ENCODE assay signal across 8 mouse cellular contexts in the genomic region with DNA sequence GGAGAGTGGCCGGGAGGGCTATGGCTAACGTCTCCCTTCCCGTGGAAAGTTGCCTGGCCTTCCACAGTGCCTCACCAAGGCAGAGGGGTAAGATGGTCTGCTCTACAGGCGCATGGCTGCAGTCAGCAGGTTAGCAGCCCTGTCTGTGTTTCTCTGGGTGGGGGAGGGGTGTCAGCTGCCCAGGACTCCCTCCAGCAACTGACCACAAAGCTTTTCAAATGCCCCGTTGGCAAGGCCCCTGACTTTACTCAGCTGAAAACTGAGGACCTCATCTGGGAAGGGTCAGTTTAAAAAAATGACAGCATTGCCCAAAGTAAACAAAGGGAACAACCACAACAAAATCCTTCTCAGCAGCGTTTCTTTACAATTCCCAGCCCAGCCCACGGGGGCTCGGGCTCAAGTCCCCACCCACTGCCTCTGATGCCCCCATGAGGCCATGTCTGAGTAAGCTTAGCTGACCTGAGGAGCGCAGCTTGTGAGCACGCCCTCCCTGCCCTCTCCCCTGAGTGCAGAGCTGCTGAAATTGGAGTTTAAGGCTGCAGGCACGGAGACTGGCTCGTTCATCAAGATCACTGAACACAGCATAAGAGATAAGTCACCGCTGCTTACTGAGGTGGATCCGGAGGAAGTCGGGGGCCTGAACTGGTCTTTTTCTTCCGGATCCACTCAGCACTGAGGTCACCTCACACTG. TPM values are rescaled to one million over a fixed set of nuclear protein-coding genes. Genes with fewer than 3 reads are reported as not detected.
A peak's percentile ranks its signal among the peaks of the same experiment; 100 is the strongest.
DNase-seq lines count a peak whose midpoint lies in the region; ATAC-seq and TF ChIP-seq lines count a peak whose summit lies in the region.

No protein-coding gene starts in this region.

- WGBS in thymus, adult 2 months = 34% methylated on average over 16 of the region's 16 CpGs
- 9% methylated on average over 16 of the region's 16 CpGs for WGBS in forebrain, embryonic 11.5 days
- WGBS in limb, embryonic 14.5 days = 9% methylated on average over 16 of the region's 16 CpGs
- WGBS in midbrain, embryonic 14.5 days = 7% methylated on average over 16 of the region's 16 CpGs

- no peak for TF ChIP-seq POLR2A in thymus, adult 2 months (IDR thresholded peaks at IDR 0.05; ENCODE audit: control insufficient read depth, extremely low read depth, insufficient read depth, low read length, poor library complexity)
- TF ChIP-seq POLR2A in limb, embryonic 14.5 days (IDR thresholded peaks at IDR 0.05; ENCODE audit: borderline replicate concordance, extremely low read depth, insufficient read depth, insufficient read length) = no peak

- H3K4me3 ChIP-seq in thymus, adult 2 months (ENCODE audit: control insufficient read depth, insufficient read depth, low read length) = peak overlapping the region; percentile 26; the same call in 1 of the 2 replicates
- no peak overlapping the region for H3K4me3 ChIP-seq in forebrain, embryonic 11.5 days (ENCODE audit: low read depth, low read length)
- no peak overlapping the region for H3K4me3 ChIP-seq in limb, embryonic 14.5 days (replicated peaks; ENCODE audit: low read length)
- H3K4me3 ChIP-seq in midbrain, embryonic 14.5 days (replicated peaks; ENCODE audit: low read depth, low read length) = no peak overlapping the region

- no peak overlapping the region for H3K27ac ChIP-seq in thymus, adult 2 months (ENCODE audit: control insufficient read depth, insufficient read depth, low read length)
- H3K27ac ChIP-seq in forebrain, embryonic 11.5 days (ENCODE audit: low read depth, low read length) = peak overlapping the region; percentile 37; the same call in 1 of the 2 replicates
- peak overlapping the region; percentile 91 for H3K27ac ChIP-seq in limb, embryonic 14.5 days (replicated peaks; ENCODE audit: low read depth, low read length)
- no peak overlapping the region; the same call in 1 of the 2 replicates for H3K27ac ChIP-seq in midbrain, embryonic 14.5 days (replicated peaks; ENCODE audit: low read depth, low read length)

- peak overlapping the region; percentile 39; the same call in 1 of the 2 replicates for H3K4me2 ChIP-seq in forebrain, embryonic 11.5 days (ENCODE audit: low read depth, low read length, severe bottlenecking)
- peak overlapping the region; percentile 34 for H3K4me2 ChIP-seq in limb, embryonic 14.5 days (replicated peaks; ENCODE audit: low read depth, low read length, severe bottlenecking)
- peak overlapping the region; percentile 38 for H3K4me2 ChIP-seq in midbrain, embryonic 14.5 days (ENCODE audit: low read length)

- no peaks in the 10 kb centered on the region for H3K27me3 ChIP-seq in thymus, adult 2 months (ENCODE audit: control insufficient read depth, insufficient read depth, low read length)
- H3K27me3 ChIP-seq in forebrain, embryonic 11.5 days (ENCODE audit: control insufficient read depth, insufficient read depth, low read length) = no peaks in the 10 kb centered on the region
- H3K27me3 ChIP-seq in limb, embryonic 14.5 days (ENCODE audit: control insufficient read depth, insufficient read depth, low read length) = no peaks in the 10 kb centered on the region
- H3K27me3 ChIP-seq in midbrain, embryonic 14.5 days (ENCODE audit: control insufficient read depth, insufficient read depth, low read length) = no peaks in the 10 kb centered on the region

- H3K36me3 ChIP-seq in thymus, adult 2 months (ENCODE audit: control insufficient read depth, insufficient read depth, low read length) = no peaks in the 10 kb centered on the region
- no peaks in the 10 kb centered on the region for H3K36me3 ChIP-seq in forebrain, embryonic 11.5 days (ENCODE audit: control insufficient read depth, insufficient read depth, low read length)
- no peaks in the 10 kb centered on the region for H3K36me3 ChIP-seq in limb, embryonic 14.5 days (ENCODE audit: control insufficient read depth, insufficient read depth, low read length)
- H3K36me3 ChIP-seq in midbrain, embryonic 14.5 days (ENCODE audit: control insufficient read depth, insufficient read depth, low read length) = no peaks in the 10 kb centered on the region

- H3K4me1 ChIP-seq in thymus, adult 2 months (replicated peaks; ENCODE audit: control insufficient read depth, insufficient read depth, low read length) = peaks cover 9% of the 10 kb centered on the region
- H3K4me1 ChIP-seq in forebrain, embryonic 11.5 days (replicated peaks; ENCODE audit: control insufficient read depth, insufficient read depth, low read length) = peaks cover 33% of the 10 kb centered on the region
- H3K4me1 ChIP-seq in limb, embryonic 14.5 days (ENCODE audit: control insufficient read depth, insufficient read depth, low read length) = peaks cover 43% of the 10 kb centered on the region
- peaks cover 44% of the 10 kb centered on the region for H3K4me1 ChIP-seq in midbrain, embryonic 14.5 days (ENCODE audit: control insufficient read depth, insufficient read depth, low read length)

- ATAC-seq in forebrain, embryonic 11.5 days (replicated peaks; ENCODE audit: low FRiP score) = peak; percentile 54
- ATAC-seq in hematopoietic stem cell, adult 5-6 weeks (replicated peaks in 1 of 2; ENCODE audit: insufficient read depth in 1 of 2, low FRiP score in 2 of 2, low TSS enrichment in 1 of 2, low read depth in 1 of 2, poor library complexity in 2 of 2, severe bottlenecking in 2 of 2) = peak; percentile 46 to 63
- ATAC-seq in limb, embryonic 14.5 days (ENCODE audit: low FRiP score, low read depth) = no peak; the same call in 1 of the 2 replicates
- no peak for ATAC-seq in midbrain, embryonic 14.5 days (ENCODE audit: low FRiP score, low TSS enrichment)

- no peak for DNase-seq in thymus, adult 2 months
- no peak for DNase-seq in thymus, adult 18-20 months
- peak; percentile 72 for DNase-seq in forebrain, embryonic 11.5 days (ENCODE audit: low spot score)
- no peak for DNase-seq in limb, embryonic 14.5 days (ENCODE audit: low spot score)
- peak; percentile 49 for DNase-seq in midbrain, embryonic 14.5 days
- no peak for DNase-seq in urinary bladder, postnatal 25 days (ENCODE audit: low spot score)
- DNase-seq in layer of hippocampus, postnatal 36 days = no peak

- H3K9ac ChIP-seq in forebrain, embryonic 11.5 days (ENCODE audit: low read length) = peak overlapping the region; percentile 37
- peak overlapping the region; percentile 44 for H3K9ac ChIP-seq in limb, embryonic 14.5 days (ENCODE audit: low read depth, low read length, severe bottlenecking)
- no peak overlapping the region; the same call in 1 of the 2 replicates for H3K9ac ChIP-seq in midbrain, embryonic 14.5 days (replicated peaks; ENCODE audit: low read length)

- no peaks in the 10 kb centered on the region for H3K9me3 ChIP-seq in forebrain, embryonic 11.5 days (ENCODE audit: control insufficient read depth, low read length)
- no peaks in the 10 kb centered on the region for H3K9me3 ChIP-seq in limb, embryonic 14.5 days (ENCODE audit: control insufficient read depth, low read length)
- H3K9me3 ChIP-seq in midbrain, embryonic 14.5 days (ENCODE audit: control insufficient read depth, low read length) = no peaks in the 10 kb centered on the region

- no peak for TF ChIP-seq CTCF in thymus, adult 2 months (IDR thresholded peaks at IDR 0.05; ENCODE audit: borderline replicate concordance, control insufficient read depth, extremely low read depth, insufficient read depth, low read length, poor library complexity)

RNA-seq across cellular contexts. Expression of gene Sec22b, which starts 41.4 kb away (rescaled TPM):
- polyA plus RNA-seq in thymus, adult 2 months (2012; rRNA removed) = 35.2 and 36.6 TPM in 2 replicates
- polyA plus RNA-seq in forebrain, embryonic 11.5 days (2014; fragmentation: Nextera tagmentation; extraction: Ambion mirVana) = 121 and 122 TPM in 2 replicates
- total RNA-seq in hematopoietic stem cell, adult 5-6 weeks (2017) = 44.5 and 57.4 TPM in 2 replicates
- polyA plus RNA-seq in limb, embryonic 14.5 days (2012; rRNA removed) = 82.4 and 110 TPM in 2 replicates
- polyA plus RNA-seq in limb, embryonic 14.5 days (2014; fragmentation: Nextera tagmentation; extraction: Ambion mirVana) = 182 and 194 TPM in 2 replicates
- polyA plus RNA-seq in midbrain, embryonic 14.5 days (2014; fragmentation: Nextera tagmentation; extraction: Ambion mirVana) = 99.3 and 114 TPM in 2 replicates
- total RNA-seq in layer of hippocampus, postnatal 36 days (2021) = 10 to 100 TPM; 79.1 to 83.4 TPM

RNA-seq across cellular contexts. Expression of gene Pde4dip, which starts 53.9 kb away (rescaled TPM):
- 18.7 and 56.2 TPM in 2 replicates for polyA plus RNA-seq in thymus, adult 2 months (2012; rRNA removed)
- 25.7 and 27.2 TPM in 2 replicates for polyA plus RNA-seq in forebrain, embryonic 11.5 days (2014; fragmentation: Nextera tagmentation; extraction: Ambion mirVana)
- 9.7 and 12.9 TPM in 2 replicates for total RNA-seq in hematopoietic stem cell, adult 5-6 weeks (2017)
- polyA plus RNA-seq in limb, embryonic 14.5 days (2012; rRNA removed) = 33.3 and 37.1 TPM in 2 replicates
- polyA plus RNA-seq in limb, embryonic 14.5 days (2014; fragmentation: Nextera tagmentation; extraction: Ambion mirVana) = 38.5 and 40.3 TPM in 2 replicates
- polyA plus RNA-seq in midbrain, embryonic 14.5 days (2014; fragmentation: Nextera tagmentation; extraction: Ambion mirVana) = 63.3 and 76.3 TPM in 2 replicates
- 100 to 1,000 TPM; 223 to 235 TPM for total RNA-seq in layer of hippocampus, postnatal 36 days (2021)

Comparison
In these comparisons a context has a peak if more than half of its experiments do, and no peak if none do; other contexts are left out.
1. DNase-seq: peak in forebrain, embryonic 11.5 days (single experiment) and midbrain, embryonic 14.5 days (single experiment); none in thymus, adult 2 months (single experiment), thymus, adult 18-20 months (0 of 2), limb, embryonic 14.5 days (single experiment), urinary bladder, postnatal 25 days (single experiment) and layer of hippocampus, postnatal 36 days (0 of 2).
2. H3K27ac ChIP-seq: peak in forebrain, embryonic 11.5 days (single experiment) and limb, embryonic 14.5 days (single experiment); none in thymus, adult 2 months (single experiment) and midbrain, embryonic 14.5 days (single experiment).
3. ATAC-seq: peak in forebrain, embryonic 11.5 days (single experiment) and hematopoietic stem cell, adult 5-6 weeks (2 of 2); none in limb, embryonic 14.5 days (single experiment) and midbrain, embryonic 14.5 days (single experiment).
4. Peak in every context shown above with its lines, with median percentiles within 50 percentile points of each other: H3K4me2 ChIP-seq.